Mouse (Mus musculus) thymus, postnatal 10 days (tissue): ENCODE measurements around the gene Prr36.
A peak's percentile ranks its signal among the peaks of the same experiment; 100 is the strongest.

ENCODE experiments used
- DNase-seq, 2 experiments: peaks; one replicate each; pipeline ENCODE4 v3.0.0; 2021; ENCODE audit warnings: low spot score in 2 of 2

The Prr36 gene

DNA sequence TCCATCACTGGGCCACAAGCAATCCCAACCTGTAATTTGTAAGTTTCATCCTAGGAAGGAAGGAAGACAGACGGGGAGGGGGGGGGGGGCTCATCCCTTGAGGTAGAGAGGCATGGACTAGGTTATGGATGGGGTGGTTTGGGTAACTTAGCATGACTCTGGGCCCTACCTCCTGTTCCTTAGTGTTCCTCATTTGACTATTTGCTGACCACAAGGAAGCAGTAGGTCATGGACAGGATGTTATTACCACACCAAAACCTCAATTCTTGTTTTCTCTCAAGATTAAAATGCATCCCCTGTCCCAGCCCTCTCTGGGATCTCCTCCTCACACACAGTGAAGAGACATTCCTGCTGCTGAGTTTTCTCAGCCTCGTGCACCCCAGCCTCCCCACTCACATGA is 15.9 kb downstream of the Prr36 start:
- no peak for DNase-seq

DNA sequence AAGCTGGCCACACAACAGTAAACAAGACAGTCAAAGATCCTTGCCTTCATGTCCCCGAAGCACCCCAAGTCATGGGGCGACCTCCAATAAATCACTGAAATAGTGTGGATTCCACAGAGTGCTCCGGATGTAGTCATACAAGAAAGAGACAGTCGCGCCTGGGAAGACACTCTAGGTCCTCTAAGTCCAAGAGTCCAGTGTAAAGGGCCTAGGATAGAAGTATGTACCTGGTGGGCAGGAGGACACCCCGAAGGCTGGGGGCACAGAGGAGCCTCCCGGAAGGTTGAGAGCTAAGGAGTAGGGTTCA is 23.7 kb downstream of the Prr36 start:
- no peak for DNase-seq

- DNase-seq: peak; percentile 77 to 90
These were observed 24.3 kb downstream of the Prr36 start for GRCm38 (mm10) chr8:4192807-4193587.

DNA sequence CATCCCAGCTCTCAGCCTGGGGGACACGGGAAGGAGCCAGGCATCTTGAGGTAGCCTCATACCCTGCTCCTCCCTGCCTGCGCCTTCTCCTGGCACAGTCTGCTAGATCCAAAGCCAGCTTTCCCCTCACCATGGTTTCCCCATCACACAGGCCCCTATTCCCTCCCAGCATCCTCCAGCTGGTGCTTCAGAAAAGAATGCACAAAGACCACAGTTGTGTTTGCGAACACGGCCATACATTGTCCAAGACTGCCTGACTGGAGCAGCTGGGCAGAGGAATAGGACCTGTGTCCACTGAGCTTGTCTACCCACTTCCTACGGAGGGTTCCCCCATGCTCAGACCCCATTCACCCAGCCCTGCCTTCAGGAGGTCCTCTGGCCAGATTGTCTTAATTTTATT is 25.0 kb downstream of the Prr36 start:
- no peak for DNase-seq

DNA sequence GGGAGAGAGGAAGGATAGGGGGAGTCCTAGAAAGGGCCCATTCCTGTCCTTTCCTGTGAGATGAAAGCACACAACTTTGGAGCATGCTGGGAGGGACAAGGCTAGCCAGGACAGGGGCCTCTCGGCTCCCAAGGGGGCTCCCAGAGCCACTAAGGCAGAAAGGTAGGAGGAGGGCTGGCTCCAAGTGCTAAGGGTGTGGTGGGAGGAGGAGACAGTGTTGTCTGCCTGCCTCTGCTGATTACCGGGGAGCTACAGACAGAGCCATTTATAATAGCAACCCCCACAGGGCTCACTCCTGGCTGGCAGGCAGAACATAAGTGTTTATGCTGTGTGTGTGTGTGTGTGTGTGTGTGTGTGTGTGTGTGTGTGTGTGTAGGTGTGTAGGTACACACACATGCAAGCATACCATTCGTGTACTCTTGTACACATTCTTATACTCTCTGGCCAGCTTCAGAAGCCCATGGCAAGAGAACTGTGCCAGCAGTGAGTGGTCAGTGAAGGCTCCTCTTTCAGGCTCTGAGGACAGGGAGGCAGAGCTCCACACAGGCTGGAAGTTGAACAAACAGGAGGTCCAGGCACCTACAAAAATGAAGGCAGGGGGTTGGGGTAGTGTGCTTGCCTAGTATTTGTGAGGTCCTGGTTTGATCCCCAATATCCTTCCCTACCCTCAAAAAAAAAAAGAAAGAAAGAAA is 28.1 kb downstream of the Prr36 start:
- no peak for DNase-seq

GRCm38 (mm10) chr8:4188605-4189004 is 28.7 kb downstream of the Prr36 start:
- no peak for DNase-seq

DNA sequence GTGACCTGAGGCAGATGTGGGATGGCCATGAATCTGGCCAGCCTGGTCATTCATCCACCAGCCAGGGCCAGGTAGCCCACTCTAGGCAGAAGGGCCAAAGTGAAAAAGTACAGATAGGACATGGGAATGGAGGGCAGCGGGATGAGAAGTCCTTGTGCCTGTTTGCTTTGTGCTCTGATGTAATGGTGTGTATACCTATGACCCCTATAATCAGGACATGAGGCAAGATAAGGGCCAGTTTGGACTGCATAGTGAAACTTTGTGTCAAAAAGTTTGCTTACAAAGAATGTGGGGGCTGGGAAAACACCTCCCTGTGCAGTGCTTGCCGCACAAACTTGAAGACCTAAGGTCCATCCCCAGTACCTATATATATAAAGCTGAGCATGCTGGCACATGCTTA is 31.1 kb downstream of the Prr36 start:
- DNase-seq: no peak

DNA sequence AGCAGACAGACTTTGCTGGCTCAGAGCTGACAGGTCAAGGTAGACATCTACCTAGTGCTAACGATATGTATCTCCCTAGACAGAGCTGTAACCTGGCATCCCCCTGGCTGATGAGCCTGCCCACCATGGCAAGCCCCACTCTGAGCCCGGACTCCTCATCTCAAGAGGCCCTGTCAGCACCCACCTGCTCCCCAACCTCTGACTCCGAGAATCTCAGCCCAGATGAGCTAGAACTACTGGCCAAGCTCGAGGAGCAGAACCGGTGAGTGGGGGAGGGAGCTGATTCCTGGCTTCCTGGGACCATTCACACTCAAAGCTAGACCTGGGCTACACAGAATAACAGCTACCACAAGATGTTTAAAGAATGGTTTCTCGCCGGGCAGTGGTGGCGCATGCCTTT is 33.9 kb downstream of the Prr36 start:
- no peak for DNase-seq

DNA sequence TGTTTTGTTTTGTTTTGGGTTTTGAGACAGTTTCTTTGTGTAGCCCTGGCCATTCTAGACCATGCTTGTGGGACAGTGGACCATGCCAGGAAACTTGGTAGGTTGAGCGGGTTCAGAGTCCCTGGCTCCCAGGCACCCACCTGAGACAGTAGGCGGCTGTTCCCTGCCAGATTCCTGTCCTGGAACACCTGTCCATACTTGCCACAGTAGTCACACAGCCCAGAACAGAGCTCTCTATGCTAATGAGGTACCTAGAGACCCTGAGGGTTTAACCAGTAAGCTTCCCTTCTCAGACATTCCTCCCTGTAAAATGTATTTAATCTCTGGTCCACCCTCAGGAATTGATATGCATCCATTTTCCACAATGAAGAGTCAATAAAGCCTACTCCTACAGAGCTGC is 43.2 kb downstream of the Prr36 start:
- no peak for DNase-seq

GRCm38 (mm10) chr8:4172486-4172885 is 44.8 kb downstream of the Prr36 start:
- DNase-seq: no peak

DNA sequence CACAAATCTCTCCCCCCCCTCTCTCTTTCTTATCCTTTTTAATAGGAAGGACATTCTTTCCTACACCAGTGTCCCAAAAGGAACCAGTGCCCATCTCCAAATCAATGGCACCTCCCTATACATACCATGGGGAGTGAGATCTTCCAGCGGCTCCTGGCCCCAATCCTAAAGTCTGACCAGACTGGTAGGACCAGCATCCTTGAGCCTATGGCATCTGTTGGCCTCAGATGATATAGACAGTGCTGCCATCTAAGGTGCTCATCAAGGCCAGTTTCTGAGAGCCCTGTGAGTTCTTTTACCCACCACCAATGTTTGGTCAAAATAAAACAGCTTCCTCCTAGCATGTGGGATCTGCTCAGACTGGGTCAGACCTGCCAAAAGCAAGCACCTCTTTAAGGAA is 49.3 kb downstream of the Prr36 start:
- DNase-seq: no peak

GRCm38 (mm10) chr8:4166881-4167525 is 50.3 kb downstream of the Prr36 start:
- DNase-seq: no peak

DNA sequence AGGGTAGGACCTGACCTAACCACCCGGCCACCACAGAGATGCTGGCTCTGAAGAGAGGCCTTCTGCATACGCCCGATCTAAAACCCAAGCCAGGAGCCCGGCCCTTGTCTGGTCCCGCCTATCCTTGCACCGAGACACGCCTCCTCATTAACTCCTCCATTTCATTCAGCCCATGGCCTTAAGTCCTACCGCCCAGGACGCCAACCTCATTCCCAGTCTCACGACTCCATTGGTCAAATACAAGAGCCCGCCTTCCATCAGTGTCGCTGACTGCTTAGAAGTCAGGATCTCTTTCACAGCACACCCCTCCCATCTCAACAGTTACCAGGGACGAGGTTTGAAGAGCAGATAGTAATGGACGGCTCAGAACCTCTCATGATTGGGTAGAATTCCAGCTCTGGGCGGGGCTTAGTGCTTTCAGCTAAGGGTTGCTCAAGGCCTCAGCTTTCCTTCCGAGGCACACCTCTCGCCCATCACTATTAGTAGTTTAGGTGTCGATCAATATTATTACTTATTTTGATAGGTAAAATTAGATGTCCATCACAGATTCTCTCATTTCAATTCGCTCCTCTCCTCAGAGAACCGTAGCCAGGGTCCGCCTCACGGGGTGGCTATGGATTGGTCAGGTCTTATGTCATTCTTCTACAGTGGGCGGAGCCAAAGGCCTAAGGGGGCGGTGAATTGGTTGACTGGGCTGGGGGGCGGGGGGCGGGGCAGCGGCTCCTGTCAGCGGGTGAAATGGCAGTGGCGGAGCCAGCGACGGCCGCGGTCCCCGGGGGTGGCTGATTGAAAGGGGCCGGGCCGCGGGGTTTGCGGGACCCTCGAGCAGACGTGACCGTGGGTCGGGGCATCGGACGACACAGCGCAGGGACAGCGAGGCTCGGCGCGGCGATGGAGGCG is 51.2 kb downstream of the Prr36 start, which contains the start of gene Evi5l:
Gene Evi5l, plus strand, starts transcription at position 716 of the 900 bp plus-strand sequence.
- peak; percentile 98 to 99 for DNase-seq

DNA sequence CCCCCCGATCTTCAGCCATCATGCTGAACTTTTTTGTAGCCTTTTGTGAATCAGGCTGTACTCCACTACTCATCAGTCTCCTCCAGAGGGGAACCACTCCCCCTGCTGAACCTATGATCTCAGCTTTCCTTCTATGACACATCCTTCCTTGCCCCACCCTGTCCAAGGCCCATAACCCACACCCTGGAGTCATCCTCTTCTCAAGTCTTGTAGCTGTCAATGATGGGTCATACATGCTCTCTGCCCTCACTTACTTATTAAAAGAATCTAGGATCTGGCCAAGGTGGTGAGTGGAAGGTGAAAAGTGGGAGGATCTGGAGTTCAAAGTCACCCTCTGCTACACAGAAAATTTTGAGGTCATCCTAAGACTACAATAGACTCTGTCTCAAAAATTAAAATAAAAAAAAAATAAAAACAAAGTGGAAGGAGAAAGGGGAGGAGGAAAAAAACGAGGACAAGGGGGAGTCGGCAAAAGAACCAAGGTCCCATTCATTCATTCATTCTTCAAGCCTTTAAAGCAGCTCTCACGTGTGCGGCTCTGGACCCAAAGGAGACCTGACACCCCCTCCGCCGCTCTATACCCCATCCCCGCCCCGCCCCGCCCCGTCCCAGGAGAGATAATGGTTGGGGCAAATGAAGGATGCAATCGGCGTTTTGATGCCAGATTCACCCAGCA is 51.9 kb downstream of the Prr36 start:
- peak in 1 of 2 experiments; percentile 21 for DNase-seq

GRCm38 (mm10) chr8:4162786-4163185 is 54.5 kb downstream of the Prr36 start:
- DNase-seq: peak; percentile 62 to 69
